Mouse (Mus musculus) cerebellum, adult 2 months (tissue): ENCODE data around the gene Rps6kc1.

Experiments used
- CTCF ChIP-seq: fragments of 200-500 bp; IDR thresholded peaks from 2 replicates; pipeline ENCODE4 v1.5.1; 2011; ENCODE audit warnings: low read depth, mild to moderate bottlenecking, control low read depth, low read length, moderate library complexity, borderline replicate concordance; ENCODE audit not compliant: insufficient read depth
- POLR2A ChIP-seq: fragments of 200-500 bp; IDR thresholded peaks from 2 replicates; pipeline ENCODE4 v1.6.1; 2011; ENCODE audit warnings: low read length, control low read depth, borderline replicate concordance; ENCODE audit not compliant: insufficient read depth

- TF ChIP-seq POLR2A (no peak), CTCF (no peak)
Observed at GRCm38 (mm10) chr1:190901082-190901481, 10.5 kb downstream of the Rps6kc1 start.
